Mouse (Mus musculus): ENCODE results near the gene Fcrla. TPM values are rescaled to one million over a fixed set of nuclear protein-coding genes. Genes with fewer than 3 reads are reported as not detected.

Gene Fcrla
- total RNA-seq, 2 experiments from 2014 or later = not detected

DNA sequence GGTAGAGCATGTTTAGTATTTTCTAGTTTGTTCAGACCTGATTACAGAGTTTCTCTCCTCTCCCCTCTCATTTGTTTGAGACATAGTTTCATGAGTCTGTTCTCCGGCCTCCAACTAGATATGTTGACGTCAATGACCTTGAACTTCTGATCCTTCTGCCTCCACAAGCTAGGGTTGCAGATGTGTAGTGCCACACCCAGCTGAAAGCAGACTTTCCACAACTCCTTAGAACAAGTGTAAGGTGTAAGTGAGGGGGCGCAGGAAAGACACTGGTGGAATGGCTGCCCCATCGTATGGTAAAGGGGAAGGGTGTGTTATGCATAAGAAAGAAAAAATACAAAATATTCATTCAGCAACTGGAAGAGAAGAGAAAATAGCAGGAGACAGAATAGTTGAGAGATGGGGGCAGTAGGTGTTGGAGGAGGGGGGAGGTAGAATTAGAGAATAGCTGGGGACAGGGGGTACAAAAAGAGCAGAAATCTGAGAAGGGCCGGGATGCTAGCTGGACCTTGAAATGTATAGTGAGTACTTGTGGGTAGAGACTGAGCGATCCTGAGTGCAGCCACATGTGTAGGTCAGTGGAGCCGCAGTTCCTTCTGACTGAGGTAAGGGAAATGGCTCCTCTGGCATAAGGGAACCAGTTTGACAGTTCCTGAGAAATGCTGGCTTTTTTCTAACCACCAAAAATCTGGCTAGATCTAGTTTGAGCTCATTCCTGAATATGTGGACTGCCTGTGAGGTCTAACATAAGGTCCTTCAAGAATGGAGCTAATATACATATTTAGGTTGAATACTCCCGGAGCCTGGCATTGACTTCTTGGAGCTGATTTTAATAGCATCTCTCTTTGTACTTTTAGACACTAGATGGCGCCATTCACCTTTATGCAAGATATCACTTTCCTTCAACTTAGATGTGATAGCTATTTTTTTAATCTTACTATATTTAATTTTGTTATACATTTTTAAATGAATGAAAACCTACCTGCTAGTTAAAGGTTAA is 32.5 kb downstream of the Fcrla start:
- peak; percentile 17 to 33 for DNase-seq (ENCODE audit: low spot score in 2 of 2)
- no peak overlapping the region for H3K27ac ChIP-seq
- peak; percentile 89 for TF ChIP-seq CTCF (conservative IDR thresholded peaks at IDR 0.05)
- H3K4me3 ChIP-seq = no peak overlapping the region

DNA sequence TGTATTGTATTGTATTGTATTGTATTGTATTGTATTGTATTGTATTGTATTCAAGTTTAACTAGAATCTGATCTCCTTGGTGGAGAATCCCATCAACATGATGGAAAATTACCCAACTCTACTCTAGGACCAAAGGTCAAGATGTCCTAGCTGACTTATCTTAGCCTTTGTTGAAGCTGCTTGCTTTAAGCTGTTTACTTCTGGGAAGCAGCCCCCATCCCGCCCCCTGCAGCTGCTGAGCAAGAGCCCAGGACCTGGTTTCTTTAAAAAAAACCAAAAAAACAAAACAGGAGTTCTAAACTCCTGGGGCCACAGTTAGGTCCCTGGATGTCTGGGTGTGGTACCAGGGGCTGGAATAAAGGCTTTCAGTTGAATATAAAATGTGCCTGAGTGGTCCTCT is 35.1 kb downstream of the Fcrla start:
- no peak for DNase-seq (ENCODE audit: low spot score in 2 of 2)
- TF ChIP-seq CTCF (conservative IDR thresholded peaks at IDR 0.05) = no peak
- no peak overlapping the region for H3K4me3 ChIP-seq

DNA sequence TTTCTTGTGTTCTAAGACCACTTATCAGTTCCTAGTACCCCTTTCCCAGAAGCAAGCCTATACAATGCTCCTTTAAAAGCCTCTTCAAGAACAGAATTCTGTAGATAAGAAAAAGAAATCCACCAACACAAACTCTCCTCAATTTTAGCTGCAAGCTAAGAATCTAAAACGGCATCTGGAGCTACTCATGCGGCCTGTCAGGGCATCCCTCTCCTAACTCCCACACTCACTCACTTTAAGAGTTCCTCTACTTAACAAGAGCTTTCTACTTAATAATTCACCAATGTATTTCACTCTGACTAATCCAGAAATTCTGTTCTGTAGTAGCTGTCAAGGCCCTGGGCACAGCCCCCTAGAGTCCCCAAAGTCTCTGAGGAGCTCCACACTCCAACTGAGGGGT is 35.7 kb downstream of the Fcrla start:
- no peak for TF ChIP-seq CTCF (conservative IDR thresholded peaks at IDR 0.05)
- Histone ChIP-seq H3K27ac (no peak overlapping the region), H3K4me3 (no peak overlapping the region)
- DNase-seq (ENCODE audit: low spot score in 2 of 2) = no peak

More for the DNA sequence above, 35.1 kb downstream of the Fcrla start:
- H3K27ac ChIP-seq = no peak overlapping the region

DNA sequence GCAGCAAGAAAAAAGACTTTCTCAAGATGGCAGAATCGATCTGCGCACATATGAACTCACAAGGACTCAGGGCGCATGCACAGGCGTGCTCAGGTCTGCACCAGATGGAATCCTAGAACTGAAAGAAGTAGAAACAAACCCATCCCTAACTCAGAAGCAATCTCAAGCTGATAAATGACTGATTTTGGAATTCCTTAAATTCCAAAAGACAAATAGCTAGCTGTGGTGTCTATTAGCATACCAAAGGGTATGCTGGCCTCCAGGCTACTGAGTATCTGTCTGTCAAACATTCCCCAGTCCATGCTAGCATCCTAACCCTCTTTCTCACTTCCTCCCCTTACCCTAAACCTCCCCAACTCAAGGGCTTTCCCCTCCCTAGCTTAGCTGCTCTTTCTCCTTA is 38.1 kb downstream of the Fcrla start:
- Histone ChIP-seq H3K27ac (no peak overlapping the region), H3K4me3 (no peak overlapping the region)
- DNase-seq (ENCODE audit: low spot score in 2 of 2) = no peak
- no peak for TF ChIP-seq CTCF (conservative IDR thresholded peaks at IDR 0.05)

DNA sequence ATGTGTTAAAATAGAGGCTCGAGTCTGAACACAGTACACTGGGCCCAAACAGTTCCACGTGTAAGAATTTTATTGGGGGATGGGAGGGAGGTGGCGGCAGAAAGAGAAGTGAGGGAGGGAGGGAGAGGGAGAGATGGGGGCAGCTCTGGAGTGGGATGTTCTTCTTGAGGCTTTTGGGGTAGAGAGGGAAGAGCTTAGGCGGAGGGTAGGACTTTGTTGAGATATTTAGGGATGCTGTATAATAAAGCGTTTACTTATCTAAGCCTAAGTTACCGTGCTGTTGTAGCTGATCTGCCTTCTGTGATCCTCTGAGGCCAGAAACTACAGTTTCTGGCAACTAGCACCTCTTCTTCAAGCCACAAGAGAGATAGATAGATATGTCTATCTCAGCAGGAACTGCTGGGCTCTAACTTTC is 41.3 kb downstream of the Fcrla start:
- H3K4me3 ChIP-seq = no peak overlapping the region

DNA sequence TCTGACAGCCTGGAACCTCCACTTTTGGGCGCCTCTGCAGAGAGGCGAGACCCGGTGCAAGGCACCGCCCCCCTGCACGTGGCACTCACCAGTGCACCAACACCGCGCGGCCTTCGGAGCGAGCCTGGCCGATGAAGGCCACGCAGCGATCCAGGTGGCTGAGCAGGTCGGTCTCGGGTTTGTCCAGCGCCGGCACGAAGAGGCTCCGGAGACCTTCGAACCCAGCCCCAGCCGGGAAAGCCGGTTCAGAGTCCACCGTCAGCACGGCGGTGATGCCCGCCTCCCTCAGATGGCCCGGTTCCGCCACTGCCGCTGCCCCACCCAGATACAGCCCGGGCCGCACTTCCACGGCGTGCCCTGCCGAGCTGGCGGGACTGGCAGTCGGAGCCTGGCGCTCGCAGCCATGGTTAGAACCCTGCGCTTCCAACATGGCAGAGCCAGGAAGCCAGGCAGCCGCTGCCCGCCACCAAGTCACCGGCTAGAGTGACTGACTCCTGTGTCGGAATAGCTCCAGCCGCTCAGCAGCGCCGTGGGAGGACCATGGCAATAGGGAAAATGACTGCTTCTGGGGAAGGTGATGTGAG is 42.3 kb downstream of the Fcrla start, which contains the start of the genes Gm26620 and Dusp12:
Gene Gm26620 (plus strand): TSS at position 88 of the 584 bp plus-strand sequence.
Gene Dusp12 (minus strand): TSS at position 563 of the 584 bp plus-strand sequence.
- peak within 1 kb of the TSS; percentile 90 for H3K27ac ChIP-seq
- peak; percentile 87 for TF ChIP-seq CTCF (conservative IDR thresholded peaks at IDR 0.05)
- DNase-seq (ENCODE audit: low spot score in 2 of 2) = peak; percentile 85 to 93

More for the DNA sequence above, 41.3 kb downstream of the Fcrla start:
- H3K27ac ChIP-seq = no peak overlapping the region
- no peak for DNase-seq (ENCODE audit: low spot score in 2 of 2)
- no peak for TF ChIP-seq CTCF (conservative IDR thresholded peaks at IDR 0.05)

DNA sequence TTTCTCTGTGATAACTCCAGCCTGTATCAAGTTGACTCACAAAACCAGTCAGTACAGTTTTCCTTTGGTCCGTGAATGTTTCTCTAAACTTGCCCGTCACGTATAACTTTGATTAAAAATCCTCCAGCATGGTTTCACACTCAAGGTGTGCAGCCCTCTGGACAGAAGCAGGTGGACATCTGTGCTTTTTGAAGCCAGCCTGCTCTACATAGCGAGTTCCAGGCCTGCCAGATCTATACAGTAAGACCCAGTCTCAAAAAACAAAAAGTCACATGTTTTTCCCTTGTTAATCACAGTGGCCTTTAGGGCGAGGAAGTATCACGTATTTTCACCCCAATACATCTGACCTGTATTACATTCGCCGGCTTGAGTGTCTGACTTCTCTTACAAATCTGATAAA is 43.0 kb downstream of the Fcrla start:
- H3K4me3 ChIP-seq = peak overlapping the region; percentile 89
- peak overlapping the region; percentile 90; the same call in 1 of the 2 replicates for H3K27ac ChIP-seq
- DNase-seq (ENCODE audit: low spot score in 2 of 2) = no peak
- no peak for TF ChIP-seq CTCF (conservative IDR thresholded peaks at IDR 0.05)

More for the DNA sequence above, 42.3 kb downstream of the Fcrla start, which contains the start of the genes Gm26620 and Dusp12:
- peak within 1 kb of the TSS; percentile 89 for H3K4me3 ChIP-seq

DNA sequence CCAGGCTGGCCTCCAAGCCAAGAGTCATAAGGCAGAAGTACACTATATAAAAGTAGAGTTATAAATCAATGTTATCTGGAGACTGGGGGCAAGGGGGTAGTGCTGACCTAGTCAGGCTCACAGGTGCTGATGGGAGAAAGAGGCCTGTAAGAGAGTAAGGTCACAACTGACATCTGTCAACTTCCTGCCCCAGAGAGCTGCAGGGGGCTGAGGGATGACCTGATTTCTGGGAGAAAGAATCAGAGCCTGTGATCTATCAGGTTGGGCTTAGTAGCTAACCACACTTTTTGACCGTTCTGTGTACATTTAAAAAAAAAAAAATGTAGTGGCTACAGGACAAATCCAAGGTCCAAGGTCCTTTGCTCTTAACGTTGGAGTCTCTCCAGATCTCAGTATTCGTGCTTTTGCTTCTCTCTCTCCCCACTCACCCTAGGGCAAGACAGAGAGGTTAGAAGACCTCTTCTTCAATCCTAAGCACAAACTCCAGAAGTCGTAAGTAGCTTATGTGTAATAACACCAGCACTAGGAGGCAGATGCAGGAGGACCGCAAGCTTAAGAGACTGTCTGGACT is 44.4 kb downstream of the Fcrla start:
- no peak overlapping the region for H3K4me3 ChIP-seq
- no peak overlapping the region for H3K27ac ChIP-seq
- DNase-seq (ENCODE audit: low spot score in 2 of 2) = no peak
- TF ChIP-seq CTCF (conservative IDR thresholded peaks at IDR 0.05) = no peak

DNA sequence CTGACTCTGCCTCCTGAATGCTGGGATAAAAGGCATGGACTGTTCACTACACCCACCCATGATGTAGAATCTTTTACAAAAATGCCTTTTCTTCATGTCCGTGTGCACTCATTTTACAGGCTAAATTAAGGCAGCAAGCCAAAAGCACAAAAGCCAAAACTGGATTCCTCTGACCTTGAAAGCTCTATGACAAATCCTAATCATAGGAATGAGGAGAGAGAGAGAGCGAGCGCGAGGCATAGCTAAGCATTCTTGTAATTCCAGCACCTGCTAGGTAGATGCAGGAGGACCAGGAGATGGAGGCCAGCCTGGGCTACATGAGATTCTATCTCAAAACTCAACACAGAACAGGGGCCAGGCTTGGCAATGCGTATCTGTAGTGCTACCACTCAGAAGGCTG is 50.5 kb downstream of the Fcrla start:
- DNase-seq (ENCODE audit: low spot score in 2 of 2) = no peak
- no peak overlapping the region for H3K27ac ChIP-seq
- H3K4me3 ChIP-seq = no peak overlapping the region
- no peak for TF ChIP-seq CTCF (conservative IDR thresholded peaks at IDR 0.05)

DNA sequence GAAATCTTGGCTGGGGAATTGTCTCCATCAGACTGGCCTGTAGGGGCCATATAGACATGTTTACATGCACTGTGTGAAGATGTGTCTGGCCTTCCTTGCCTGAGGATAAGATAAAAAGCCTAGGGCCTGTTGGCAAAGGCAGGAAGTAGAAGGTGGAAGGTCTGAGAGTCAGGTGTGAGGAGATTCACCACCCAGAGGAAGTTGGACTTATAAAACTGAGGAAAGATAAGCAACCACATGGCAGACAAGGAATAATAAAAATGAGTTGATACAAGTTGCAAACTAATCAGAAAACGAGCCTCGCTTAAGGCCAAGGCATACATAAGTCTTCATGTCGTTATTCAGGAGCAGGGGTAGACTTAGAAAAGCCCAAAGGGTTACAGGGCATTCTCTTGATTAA is 51.7 kb downstream of the Fcrla start:
- no peak for DNase-seq (ENCODE audit: low spot score in 2 of 2)
- H3K27ac ChIP-seq = no peak overlapping the region
- no peak for TF ChIP-seq CTCF (conservative IDR thresholded peaks at IDR 0.05)
- H3K4me3 ChIP-seq = no peak overlapping the region

DNA sequence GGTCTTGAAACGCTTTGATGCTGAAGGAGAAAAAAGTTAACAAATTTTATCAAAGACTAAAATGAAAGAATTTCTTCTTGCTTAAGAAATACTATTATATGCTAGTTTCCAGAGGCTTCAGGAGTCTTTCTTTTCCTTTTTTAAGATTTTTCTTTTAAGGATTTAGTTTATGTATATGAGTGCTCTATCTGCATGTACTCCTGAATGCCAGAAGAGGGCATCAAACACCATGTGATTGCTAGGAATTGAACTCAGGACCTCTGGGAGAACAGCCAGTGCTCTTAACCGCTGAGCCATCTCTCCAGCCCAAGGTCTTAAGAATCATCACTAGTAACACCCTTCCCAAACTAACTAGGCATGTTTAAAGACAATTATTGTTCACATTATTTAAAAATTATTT is 55.4 kb downstream of the Fcrla start:
- no peak overlapping the region for H3K27ac ChIP-seq
- TF ChIP-seq CTCF (conservative IDR thresholded peaks at IDR 0.05) = peak; percentile 28
- no peak overlapping the region for H3K4me3 ChIP-seq
- no peak for DNase-seq (ENCODE audit: low spot score in 2 of 2)

DNA sequence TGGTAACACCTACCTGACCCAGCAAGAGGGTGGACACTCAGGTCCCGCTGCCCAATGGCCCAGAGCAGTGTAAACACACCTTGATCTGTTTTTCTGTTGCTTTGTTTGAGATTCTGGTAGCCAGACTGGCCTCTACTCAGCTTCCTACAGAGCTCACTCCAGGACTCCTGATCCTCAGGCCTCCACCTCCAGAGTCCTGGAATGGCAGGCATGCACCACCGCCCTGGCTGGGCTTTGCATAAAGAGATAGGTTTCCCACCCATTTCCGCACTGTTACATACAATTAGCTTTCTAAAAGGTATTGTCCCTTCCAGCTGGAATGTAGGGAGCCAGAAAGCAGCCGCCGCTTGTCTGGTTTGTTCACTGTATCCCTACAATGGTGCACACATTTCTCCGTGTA is 56.0 kb downstream of the Fcrla start:
- DNase-seq (ENCODE audit: low spot score in 2 of 2) = no peak
- no peak for TF ChIP-seq CTCF (conservative IDR thresholded peaks at IDR 0.05)
- Histone ChIP-seq H3K4me3 (no peak overlapping the region), H3K27ac (no peak overlapping the region)

DNA sequence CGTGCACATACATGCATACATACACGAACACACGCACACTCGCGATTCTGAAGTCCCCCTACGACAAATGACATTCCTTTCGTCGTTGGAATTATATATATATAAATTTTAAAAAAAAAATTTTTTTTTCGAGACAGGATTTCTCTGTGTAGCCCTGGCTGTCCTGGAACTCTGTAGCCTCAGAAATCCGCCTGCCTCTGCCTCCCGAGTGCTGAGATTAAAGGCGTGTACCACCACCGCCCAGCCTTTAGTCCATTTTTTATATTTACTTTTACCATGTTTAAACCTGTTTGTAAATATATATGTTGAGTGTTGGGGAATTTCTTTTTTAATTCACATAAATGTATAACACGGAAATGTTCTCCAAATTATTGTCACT is 58.5 kb downstream of the Fcrla start:
- TF ChIP-seq CTCF (conservative IDR thresholded peaks at IDR 0.05) = no peak
- no peak for DNase-seq (ENCODE audit: low spot score in 2 of 2)
- Histone ChIP-seq H3K27ac (peak overlapping the region; percentile 81), H3K4me3 (peak overlapping the region; percentile 91)
